Mouse (Mus musculus) hematopoietic stem cell, adult 5-6 weeks (primary cell): ENCODE measurements at regions not wholly inside any gene's neighbourhood (a gene's known extent, or its start where the extent isn't known, plus 50 kb on each side); places are given as distances from the start of the nearest gene placed in this dataset.

Experiments used
- ATAC-seq, 2 experiments: fragments of 125-278 bp in 1 of 2; replicated peaks in 1 of 2; 2 replicates each; pipeline ENCODE4 v1.8.0; 2016 to 2017; ENCODE audit warnings: inconsistent platforms in 2 of 2, mild to moderate bottlenecking in 2 of 2, moderate number of reproducible peaks in 2 of 2, low read depth in 1 of 2, moderate TSS enrichment in 1 of 2; ENCODE audit not compliant: low FRiP score in 2 of 2, poor library complexity in 2 of 2, severe bottlenecking in 2 of 2, insufficient read depth in 1 of 2, low TSS enrichment in 1 of 2

- ATAC-seq: no peak
These were observed 473.0 kb downstream of the Hs3st4 start for GRCm38 (mm10) chr7:124455659-124456058.

- no peak for ATAC-seq
These were observed 504.7 kb downstream of the Hs3st4 start for GRCm38 (mm10) chr7:124487326-124487725.

GRCm38 (mm10) chr7:124491109-124491793, 508.6 kb downstream of the Hs3st4 start:
- ATAC-seq: no peak

GRCm38 (mm10) chr7:124491851-124492390, 509.3 kb downstream of the Hs3st4 start:
- no peak for ATAC-seq

- no peak for ATAC-seq
These were observed 518.0 kb downstream of the Hs3st4 start for GRCm38 (mm10) chr7:124500636-124501035.

- ATAC-seq: no peak
These were observed 520.1 kb downstream of the Hs3st4 start for GRCm38 (mm10) chr7:124502760-124503159.

GRCm38 (mm10) chr7:124549038-124549437, 566.4 kb downstream of the Hs3st4 start:
- ATAC-seq: no peak

- no peak for ATAC-seq
These were observed 574.5 kb downstream of the Hs3st4 start for GRCm38 (mm10) chr7:124557213-124557612.

GRCm38 (mm10) chr7:124570804-124571203, 588.1 kb downstream of the Hs3st4 start:
- no peak for ATAC-seq

GRCm38 (mm10) chr7:124573666-124574065, 591.0 kb downstream of the Hs3st4 start:
- no peak for ATAC-seq

GRCm38 (mm10) chr7:124581342-124581741, 598.7 kb downstream of the Hs3st4 start:
- no peak for ATAC-seq

- no peak for ATAC-seq
These were observed 602.6 kb downstream of the Hs3st4 start for GRCm38 (mm10) chr7:124585296-124585695.

GRCm38 (mm10) chr7:124591369-124591768, 608.7 kb downstream of the Hs3st4 start:
- ATAC-seq: no peak

- ATAC-seq: no peak
These were observed 610.8 kb downstream of the Hs3st4 start for GRCm38 (mm10) chr7:124593462-124593861.

- ATAC-seq: no peak
These were observed 618.1 kb downstream of the Hs3st4 start for GRCm38 (mm10) chr7:124600767-124601166.

GRCm38 (mm10) chr7:124604581-124604980, 621.9 kb downstream of the Hs3st4 start:
- ATAC-seq: no peak

GRCm38 (mm10) chr7:124605978-124606377, 623.3 kb downstream of the Hs3st4 start:
- ATAC-seq: no peak

GRCm38 (mm10) chr7:124607061-124607460, 624.4 kb downstream of the Hs3st4 start:
- no peak for ATAC-seq

GRCm38 (mm10) chr7:124610437-124610836, 627.8 kb downstream of the Hs3st4 start:
- no peak for ATAC-seq
